Mouse (Mus musculus) thymus, postnatal 4 days (tissue): ENCODE measurements around the gene Tmem19.
A peak's percentile ranks its signal among the peaks of the same experiment; 100 is the strongest.

ENCODE experiments used
- DNase-seq: peaks from one replicate; pipeline ENCODE4 v3.0.0; 2021

Gene Tmem19

DNA sequence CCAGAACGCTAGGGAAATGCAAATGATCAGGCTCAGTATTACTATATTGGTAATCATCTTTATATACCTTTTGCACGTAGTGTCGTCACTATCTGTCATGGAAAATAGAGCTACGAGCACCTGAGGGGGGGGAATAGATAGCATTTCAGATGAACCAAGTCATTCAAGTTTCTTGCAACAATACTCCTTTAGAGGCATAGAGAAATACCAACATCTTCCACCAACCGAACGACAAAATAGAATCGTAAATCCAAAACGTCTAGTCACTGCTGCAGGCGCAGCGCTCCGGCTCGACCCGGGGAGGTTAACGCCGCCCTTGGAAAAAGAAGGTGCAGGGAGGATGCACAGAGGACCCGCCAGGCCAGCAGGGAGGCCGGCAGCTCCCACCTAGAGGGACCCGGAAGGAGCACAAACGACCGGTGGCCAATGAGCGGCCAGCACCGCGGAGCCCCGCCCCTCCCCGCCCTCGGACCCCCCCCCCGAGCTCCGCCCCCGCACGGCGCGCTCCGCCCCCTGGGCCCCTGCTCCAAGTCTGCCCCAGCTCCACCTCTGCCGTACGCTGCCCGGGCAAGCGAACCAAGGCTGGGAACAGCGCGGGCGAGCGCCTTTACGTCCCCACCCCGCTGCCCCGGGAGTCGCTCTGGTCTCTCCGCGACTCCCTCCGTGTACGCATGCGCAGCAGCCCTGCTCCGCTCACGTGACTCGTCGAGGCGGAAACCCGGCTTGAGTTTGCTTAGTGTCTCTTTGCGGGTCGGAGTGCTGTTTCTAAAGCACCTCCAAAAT, at the start of gene Tmem19:
Gene Tmem19 (minus strand): TSS at position 662 of the 783 bp plus-strand sequence.
- DNase-seq: peak; percentile 98

DNA sequence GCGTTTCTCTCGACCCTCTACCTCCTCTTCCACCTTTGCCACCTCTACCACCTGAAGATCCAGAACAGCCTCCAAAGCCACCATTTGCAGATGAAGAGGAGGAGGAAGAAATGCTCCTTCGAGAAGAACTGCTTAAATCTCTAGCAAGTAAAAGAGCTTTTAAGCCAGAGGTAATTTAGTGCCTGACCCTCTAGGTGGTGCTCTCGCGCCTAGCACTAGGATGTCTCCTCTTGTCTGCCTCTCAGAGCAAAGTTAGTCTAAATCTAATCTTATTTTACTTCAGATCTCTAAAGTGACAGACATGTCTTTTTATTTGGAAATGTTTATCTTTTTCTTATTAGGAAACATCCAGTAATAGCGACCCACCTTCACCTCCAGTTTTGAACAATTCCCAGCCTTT, 44.1 kb upstream of the Tmem19 start:
- DNase-seq: peak; percentile 82

DNA sequence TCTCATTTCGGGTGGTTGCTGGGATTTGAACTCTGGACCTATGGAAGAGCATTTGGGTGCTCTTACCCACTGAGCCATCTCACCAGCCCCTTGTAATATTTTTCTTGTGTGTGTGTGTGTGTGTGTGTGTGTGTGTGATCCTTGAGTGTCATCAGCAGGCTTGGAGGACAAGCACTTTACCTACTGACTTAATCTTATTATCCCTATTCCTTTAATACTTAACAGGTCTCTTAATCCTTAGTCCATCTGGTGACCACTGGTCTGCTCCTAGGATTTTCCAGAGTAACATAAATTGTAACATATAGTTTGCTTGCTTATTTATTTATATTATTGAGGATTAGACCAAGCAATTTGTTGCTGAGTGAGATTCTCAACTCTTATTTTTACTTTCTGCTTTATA, 29.6 kb upstream of the Tmem19 start:
- no peak for DNase-seq

DNA sequence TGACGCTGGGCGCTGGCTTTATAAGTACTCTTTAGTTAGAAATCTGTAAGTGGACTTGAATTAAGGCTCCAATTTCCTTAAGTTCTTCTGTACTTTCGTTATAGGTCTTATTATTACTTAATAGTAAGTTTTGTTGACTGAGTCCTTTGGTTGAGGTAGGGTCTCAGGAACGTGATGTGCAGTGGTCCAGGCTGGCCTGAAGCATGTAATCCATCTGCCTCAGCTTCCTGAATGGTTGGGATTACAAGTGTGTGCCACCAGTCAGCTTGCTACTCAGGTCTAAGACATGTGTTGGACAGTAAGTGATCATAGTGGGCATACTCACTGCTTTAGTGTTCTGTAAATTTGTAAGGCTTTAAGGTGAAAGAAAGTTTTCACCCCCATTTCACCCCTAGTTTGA, 28.8 kb upstream of the Tmem19 start:
- no peak for DNase-seq

GRCm38 (mm10) chr10:115387891-115388290, 25.6 kb upstream of the Tmem19 start:
- no peak for DNase-seq

- peak; percentile 78 for DNase-seq
These were observed 23.0 kb upstream of the Tmem19 start for GRCm38 (mm10) chr10:115385018-115386002.

GRCm38 (mm10) chr10:115384221-115385017, 22.1 kb upstream of the Tmem19 start, which contains the start of the genes Thap2 and Zfc3h1:
Thap2 (minus strand) TSS chr10:115384443.
Zfc3h1 (plus strand) TSS chr10:115384959.
- peak; percentile 97 for DNase-seq

DNA sequence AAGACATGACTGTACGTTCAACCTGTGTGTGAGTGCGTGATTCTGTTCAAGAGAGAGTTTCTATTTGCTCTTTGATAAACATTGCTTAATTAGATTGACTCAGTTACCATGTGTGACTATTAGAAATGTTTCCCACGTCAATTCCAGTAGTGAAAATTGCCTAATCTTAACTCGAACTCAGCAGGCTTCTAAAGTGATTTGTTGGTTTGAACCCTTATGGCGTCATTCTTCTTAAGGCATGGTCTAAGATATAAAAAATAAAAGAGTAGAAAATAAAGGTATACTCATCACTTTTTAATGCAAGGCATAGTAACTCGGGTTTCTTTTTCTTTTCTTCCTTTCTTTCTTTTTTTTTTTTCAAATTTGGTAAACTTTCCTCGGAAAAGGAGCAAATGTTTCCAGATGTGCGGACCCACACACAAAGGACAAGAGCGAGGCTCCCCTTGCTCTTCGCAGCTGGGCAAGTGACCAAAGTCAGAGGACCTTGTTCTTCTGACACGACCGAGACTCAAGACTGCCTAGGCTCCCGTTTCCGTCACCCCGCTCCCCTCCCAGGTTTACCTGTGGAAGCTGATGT, 21.4 kb upstream of the Tmem19 start:
- DNase-seq: no peak

DNA sequence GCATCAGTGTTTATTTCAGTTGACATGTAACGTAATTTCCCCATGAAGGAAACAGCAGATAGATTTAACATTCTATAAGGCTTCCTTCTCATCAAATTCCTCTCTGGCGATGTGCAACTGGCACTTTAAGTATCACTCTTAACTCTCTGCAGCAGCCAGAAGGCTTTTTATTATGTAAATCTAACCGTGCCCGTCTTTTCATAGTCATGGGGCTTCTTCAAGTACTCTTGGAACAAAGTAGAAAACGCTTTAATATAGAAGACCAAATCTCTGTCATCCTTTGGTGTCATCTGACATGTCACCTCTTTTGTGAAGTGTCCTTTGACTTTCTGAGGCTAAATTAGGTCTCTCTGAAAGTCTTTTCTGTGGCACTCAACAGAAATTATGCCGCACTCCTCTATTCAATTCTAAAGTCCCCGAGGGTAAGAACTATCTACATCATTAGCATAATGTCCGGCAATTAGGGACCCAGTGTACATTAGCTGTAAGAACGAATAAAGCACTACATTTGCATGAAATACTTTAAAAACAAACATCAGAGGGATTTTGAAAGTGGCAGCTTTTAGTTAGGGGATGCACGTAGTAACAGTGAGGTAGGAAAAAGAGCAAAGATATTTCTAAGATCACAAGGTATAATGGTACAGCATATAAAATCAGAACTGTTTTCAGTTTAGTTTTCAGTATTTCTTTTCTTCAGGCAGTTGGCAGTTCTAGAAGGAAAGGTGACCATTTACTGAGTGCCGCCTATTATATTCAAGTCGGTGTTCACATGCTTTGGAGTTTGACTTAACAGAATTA, 20.7 kb upstream of the Tmem19 start:
- no peak for DNase-seq

- no peak for DNase-seq
These were observed 19.3 kb upstream of the Tmem19 start for GRCm38 (mm10) chr10:115381506-115382084.

GRCm38 (mm10) chr10:115363151-115363550, 850 bp upstream of the Tmem19 start:
- peak; percentile 40 for DNase-seq

DNA sequence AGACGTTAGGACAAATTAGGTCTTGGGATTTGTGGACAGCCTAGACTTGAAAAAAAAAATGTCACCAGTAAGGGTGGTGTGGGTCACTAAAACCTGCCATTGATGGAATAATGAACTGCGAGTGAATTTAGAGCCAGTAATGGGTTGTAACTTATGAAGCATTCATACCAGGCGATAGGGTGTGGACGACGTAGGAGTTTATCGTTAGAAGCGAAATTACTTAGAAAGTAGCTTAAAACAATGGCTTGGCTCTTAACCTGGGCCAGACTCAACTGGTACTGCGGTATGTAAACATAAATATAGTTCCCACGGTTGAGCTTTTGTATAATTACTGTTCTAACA, 293 bp upstream of the Tmem19 start:
- DNase-seq: no peak

DNA sequence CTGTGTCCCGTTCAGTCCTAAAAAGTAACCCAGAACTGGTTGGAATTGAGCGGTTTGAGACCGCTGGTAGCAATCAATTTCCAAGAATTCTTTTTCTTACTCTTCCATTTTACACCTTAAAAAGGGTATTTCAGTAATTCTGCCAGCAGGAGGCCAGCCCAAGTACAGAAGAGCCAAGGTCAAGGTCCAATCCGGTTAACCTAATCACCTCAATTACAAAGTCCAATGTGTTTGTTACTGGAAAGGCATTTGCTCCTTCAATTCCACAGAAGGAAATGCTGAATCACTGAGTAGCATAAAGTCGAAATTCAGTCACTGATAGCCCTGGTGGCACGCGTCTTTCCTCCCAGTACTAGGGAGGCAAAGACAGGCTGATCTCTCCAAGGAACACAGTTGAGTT, 3.2 kb downstream of the Tmem19 start:
- no peak for DNase-seq

GRCm38 (mm10) chr10:115358216-115358919, 3.9 kb downstream of the Tmem19 start:
- DNase-seq: no peak

DNA sequence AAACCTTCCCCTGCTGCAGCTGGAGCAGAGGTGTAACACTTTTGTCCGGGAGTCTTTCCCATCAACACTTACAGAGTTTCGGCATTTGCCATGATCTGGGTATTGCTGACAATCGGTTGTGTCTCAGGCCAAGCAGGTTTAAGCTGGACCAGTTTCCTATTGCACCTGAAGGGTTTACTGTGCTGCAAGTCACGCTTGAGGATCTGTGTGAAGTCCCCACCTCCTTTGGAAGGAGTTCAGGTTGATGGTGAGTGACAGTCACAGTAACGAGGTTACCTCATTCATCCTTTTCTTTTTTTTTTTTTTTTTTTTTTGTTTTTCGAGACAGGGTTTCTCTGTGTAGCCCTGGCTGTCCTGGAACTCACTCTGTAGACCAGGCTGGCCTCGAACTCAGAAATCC, 6.2 kb downstream of the Tmem19 start:
- DNase-seq: no peak

DNA sequence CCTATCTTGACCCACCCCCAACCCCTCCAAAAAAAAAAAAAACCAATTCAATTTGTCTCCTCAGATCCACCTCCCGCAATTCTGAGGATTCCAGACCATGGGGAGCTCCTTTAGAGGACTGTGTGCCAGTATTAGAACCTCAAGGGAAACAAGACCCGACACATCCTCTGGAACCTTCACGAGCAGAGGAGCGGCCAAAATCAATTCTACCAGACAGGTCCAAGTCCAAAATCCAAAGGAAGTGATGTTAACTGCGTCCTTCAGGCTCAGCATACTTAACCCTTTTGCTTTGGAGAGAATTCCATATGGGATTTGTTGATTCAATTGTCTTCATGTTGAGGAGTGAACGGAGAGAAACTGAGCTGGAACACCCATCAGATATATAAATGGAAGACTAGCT, 7.3 kb downstream of the Tmem19 start:
- no peak for DNase-seq

DNA sequence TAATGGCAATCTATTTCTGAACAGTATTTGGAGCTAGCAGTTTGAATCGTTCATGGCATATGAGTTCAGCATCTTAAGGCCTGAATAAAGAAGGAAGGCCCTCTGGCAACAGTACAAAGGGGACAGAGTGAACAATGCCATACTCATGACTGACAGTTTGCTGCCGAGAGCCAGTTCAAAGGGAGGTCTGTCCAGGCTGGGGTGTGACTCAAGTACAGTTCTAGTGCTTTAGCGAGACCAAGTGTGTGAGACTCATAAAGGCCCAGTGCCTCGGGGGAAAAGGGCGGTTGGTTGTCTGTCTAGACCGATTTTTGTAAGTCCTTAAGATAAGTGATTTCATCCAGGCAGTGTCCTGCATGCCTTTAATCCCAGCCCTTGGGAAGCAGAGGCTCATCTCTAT, 7.7 kb downstream of the Tmem19 start:
- no peak for DNase-seq

- no peak for DNase-seq
These were observed 11.4 kb downstream of the Tmem19 start for GRCm38 (mm10) chr10:115350810-115351397.

- no peak for DNase-seq
These were observed 12.8 kb downstream of the Tmem19 start for GRCm38 (mm10) chr10:115349509-115349908.

DNA sequence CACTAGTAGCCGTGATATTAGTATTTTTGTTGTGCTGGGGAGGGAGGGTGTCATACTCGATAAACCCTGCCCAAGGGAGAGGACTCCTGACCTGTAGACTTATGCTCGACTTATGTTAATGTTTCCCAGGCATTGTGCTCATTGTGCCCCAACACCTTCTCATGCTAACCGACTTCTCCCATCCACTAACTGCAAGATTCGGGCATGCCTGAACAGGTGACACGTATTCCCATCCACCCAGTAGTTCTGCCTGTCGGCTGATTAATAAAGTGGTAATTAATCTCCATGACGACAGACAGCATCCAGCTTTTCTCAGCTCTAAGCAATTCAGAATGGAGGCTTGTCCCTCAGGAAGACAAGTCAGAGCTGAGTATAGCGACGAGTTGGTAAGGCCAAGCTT, 13.3 kb downstream of the Tmem19 start:
- no peak for DNase-seq
